Mouse (Mus musculus): ENCODE measurements around the gene Kirrel3.

DNA sequence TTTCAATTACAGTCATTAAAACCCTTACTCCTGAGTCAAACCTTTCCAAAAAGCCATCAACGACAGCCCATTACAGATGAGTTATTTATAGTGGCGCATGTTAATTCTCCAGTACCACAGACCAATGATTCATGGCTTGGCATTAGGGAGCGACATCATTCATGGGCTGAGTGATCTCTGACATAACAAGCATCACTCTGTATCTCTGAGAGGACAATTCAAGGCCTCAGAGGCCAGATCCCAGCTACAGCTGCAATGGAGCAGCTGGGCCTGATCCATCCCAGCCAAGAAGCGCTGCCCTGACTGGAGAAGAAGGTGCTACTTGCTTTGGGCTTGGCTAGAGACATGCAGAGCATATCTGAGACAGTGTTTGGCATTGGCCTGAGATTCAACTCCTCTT lies 37.2 kb upstream of the Kirrel3 start:
- TF ChIP-seq CTCF (IDR thresholded peaks at IDR 0.05; ENCODE audit: low read depth, low read length), result no peak
- no peak for TF ChIP-seq GATA1 (IDR thresholded peaks at IDR 0.05; ENCODE audit: borderline replicate concordance, low read length)
- no peak for TF ChIP-seq TAL1 (conservative IDR thresholded peaks at IDR 0.05; ENCODE audit: low read depth, low read length)
